Mouse (Mus musculus) MEL (cell line): Measurements from ENCODE around the gene Pkd1. TPM values are rescaled to one million over a fixed set of nuclear protein-coding genes. Genes with fewer than 3 reads are reported as not detected.

Experiments used
- DNase-seq: peaks from one replicate; pipeline ENCODE4 v3.0.0; 2011; ENCODE audit warnings: low read depth, low spot score
- H3K27ac ChIP-seq: 2 replicates; pipeline ENCODE4 v1.5.1; 2012; ENCODE audit warnings: low read depth, mild to moderate bottlenecking, control low read depth, low read length, moderate library complexity; ENCODE audit not compliant: control insufficient read depth
- H3K27me3 ChIP-seq, 2 experiments: fragments of 150-350 bp in 1 of 2; sonication (generic) in 1 of 2; 2 replicates each; pipeline ENCODE4 v1.6.1; 2012; ENCODE audit warnings: low read length in 2 of 2, mild to moderate bottlenecking in 2 of 2, improper control_type of control experiment in 1 of 2, moderate library complexity in 1 of 2; ENCODE audit not compliant: insufficient read depth in 2 of 2, control insufficient read depth in 1 of 2
- H3K36me3 ChIP-seq, 2 experiments: 2 replicates each; pipeline ENCODE4 v1.6.1; 2012 to 2014; ENCODE audit warnings: low read length in 2 of 2, improper control_type of control experiment in 1 of 2, inconsistent platforms in 1 of 2, mild to moderate bottlenecking in 1 of 2; ENCODE audit not compliant: insufficient read depth in 2 of 2, control insufficient read depth in 1 of 2
- H3K4me1 ChIP-seq, 2 experiments: fragments of 150-350 bp in 1 of 2; sonication (generic) in 1 of 2; 2 replicates each; pipeline ENCODE4 v1.6.1; 2012; ENCODE audit warnings: low read length in 2 of 2, improper control_type of control experiment in 1 of 2, mild to moderate bottlenecking in 1 of 2; ENCODE audit not compliant: insufficient read depth in 2 of 2, control insufficient read depth in 1 of 2
- H3K4me3 ChIP-seq, 2 experiments: fragments of 150-350 bp in 1 of 2; sonication (generic) in 1 of 2; 2 replicates each; pipeline ENCODE4 v1.5.1; 2012; ENCODE audit warnings: low read depth in 2 of 2, low read length in 2 of 2, mild to moderate bottlenecking in 2 of 2, moderate library complexity in 2 of 2, control low read depth in 1 of 2, improper control_type of control experiment in 1 of 2; ENCODE audit not compliant: control insufficient read depth in 1 of 2, insufficient read depth in 1 of 2
- H3K79me2 ChIP-seq: 2 replicates; pipeline ENCODE4 v1.6.1; 2012; ENCODE audit warnings: mild to moderate bottlenecking, low read length, moderate library complexity; ENCODE audit not compliant: control insufficient read depth, poor library complexity, insufficient read depth
- H3K9ac ChIP-seq: 2 replicates; pipeline ENCODE4 v1.6.1; 2012; ENCODE audit warnings: low read depth, mild to moderate bottlenecking, control low read depth, low read length, moderate library complexity; ENCODE audit not compliant: control insufficient read depth, poor library complexity, severe bottlenecking
- H3K9me3 ChIP-seq: fragments of 150-350 bp; sonication (generic); replicated peaks from 2 replicates; pipeline ENCODE4 v1.6.1; 2012; ENCODE audit warnings: mild to moderate bottlenecking, low read length, improper control_type of control experiment, moderate library complexity; ENCODE audit not compliant: insufficient read depth
- BHLHE40 ChIP-seq: IDR thresholded peaks from 2 replicates; pipeline ENCODE4 v1.6.1; 2012; ENCODE audit warnings: low read depth, mild to moderate bottlenecking, inconsistent platforms, low read length, improper control_type of control experiment, borderline replicate concordance
- CHD1 ChIP-seq: IDR thresholded peaks from 2 replicates; pipeline ENCODE4 v1.6.1; 2012; ENCODE audit warnings: low read depth, mild to moderate bottlenecking, inconsistent platforms, low read length, improper control_type of control experiment
- CHD2 ChIP-seq: IDR thresholded peaks from 2 replicates; pipeline ENCODE4 v1.6.1; 2011; ENCODE audit warnings: low read length, improper control_type of control experiment
- CTCF ChIP-seq, 3 experiments: IDR thresholded peaks in 2 of 3; conservative IDR thresholded peaks in 1 of 3; 2 replicates each; pipeline ENCODE4 v1.5.1; 2011 to 2012; ENCODE audit warnings: low read length in 3 of 3, low read depth in 2 of 3, mild to moderate bottlenecking in 2 of 3, improper control_type of control experiment in 1 of 3, inconsistent platforms in 1 of 3, mixed read lengths in 1 of 3, moderate library complexity in 1 of 3; ENCODE audit not compliant: control insufficient read depth in 1 of 3, insufficient read depth in 1 of 3, poor library complexity in 1 of 3, severe bottlenecking in 1 of 3
- E2F4 ChIP-seq: IDR thresholded peaks from 2 replicates; pipeline ENCODE4 v1.6.1; 2011; ENCODE audit warnings: low read depth, low read length, improper control_type of control experiment, borderline replicate concordance
- ELF1 ChIP-seq: IDR thresholded peaks from 2 replicates; pipeline ENCODE4 v1.6.1; 2014; ENCODE audit warnings: low read depth, mild to moderate bottlenecking, inconsistent platforms, low read length, improper control_type of control experiment, moderate library complexity
- GABPA ChIP-seq: IDR thresholded peaks from 2 replicates; pipeline ENCODE4 v1.6.1; 2012; ENCODE audit warnings: low read depth, mild to moderate bottlenecking, inconsistent platforms, low read length, improper control_type of control experiment, moderate library complexity
- HCFC1 ChIP-seq: IDR thresholded peaks from 2 replicates; pipeline ENCODE4 v1.6.1; 2012; ENCODE audit warnings: low read depth, mild to moderate bottlenecking, inconsistent platforms, low read length, improper control_type of control experiment, moderate library complexity
- JUND ChIP-seq: IDR thresholded peaks from 2 replicates; pipeline ENCODE4 v1.6.1; 2011; ENCODE audit warnings: low read depth, mild to moderate bottlenecking, improper control_type of control experiment, low read length
- MAFK ChIP-seq: IDR thresholded peaks from 2 replicates; pipeline ENCODE4 v1.6.1; 2011; ENCODE audit warnings: low read depth, mild to moderate bottlenecking, low read length, improper control_type of control experiment, borderline replicate concordance
- MAZ ChIP-seq: IDR thresholded peaks from 2 replicates; pipeline ENCODE4 v1.6.1; 2012; ENCODE audit warnings: low read depth, mild to moderate bottlenecking, inconsistent platforms, low read length, improper control_type of control experiment
- MEF2A ChIP-seq: IDR thresholded peaks from 2 replicates; pipeline ENCODE4 v1.6.1; 2014; ENCODE audit warnings: low read depth, mild to moderate bottlenecking, inconsistent platforms, low read length, improper control_type of control experiment; ENCODE audit not compliant: poor library complexity, insufficient replicate concordance, severe bottlenecking; ENCODE audit errors: extremely low read depth
- MXI1 ChIP-seq: IDR thresholded peaks from 2 replicates; pipeline ENCODE4 v1.6.1; 2011; ENCODE audit warnings: mild to moderate bottlenecking, low read depth, low read length, improper control_type of control experiment
- POLR2A ChIP-seq, 2 experiments: IDR thresholded peaks; 2 replicates each; pipeline ENCODE4 v1.6.1; 2011 to 2012; ENCODE audit warnings: low read length in 2 of 2, mild to moderate bottlenecking in 2 of 2, control low read depth in 1 of 2, improper control_type of control experiment in 1 of 2, low read depth in 1 of 2, moderate library complexity in 1 of 2; ENCODE audit not compliant: control insufficient read depth in 1 of 2, insufficient read depth in 1 of 2, poor library complexity in 1 of 2
- POLR2AphosphoS2 ChIP-seq: IDR thresholded peaks from 2 replicates; pipeline ENCODE4 v1.6.1; 2011; ENCODE audit warnings: low read length, improper control_type of control experiment
- POLR2AphosphoS5 ChIP-seq: IDR thresholded peaks from 2 replicates; pipeline ENCODE4 v1.6.1; 2012; ENCODE audit warnings: low read depth, borderline replicate concordance, mild to moderate bottlenecking, inconsistent platforms, low read length, moderate library complexity, mixed read lengths
- RAD21 ChIP-seq: IDR thresholded peaks from 2 replicates; pipeline ENCODE4 v1.6.1; 2011; ENCODE audit warnings: mild to moderate bottlenecking, low read depth, low read length, improper control_type of control experiment
- SIN3A ChIP-seq: IDR thresholded peaks from 2 replicates; pipeline ENCODE4 v1.6.1; 2012; ENCODE audit warnings: low read length, improper control_type of control experiment, inconsistent platforms
- SMC3 ChIP-seq: IDR thresholded peaks from 2 replicates; pipeline ENCODE4 v1.6.1; 2011; ENCODE audit warnings: low read depth, low read length, improper control_type of control experiment
- TAL1 ChIP-seq: IDR thresholded peaks from 2 replicates; pipeline ENCODE4 v1.6.1; 2012; ENCODE audit warnings: mild to moderate bottlenecking, inconsistent platforms, low read length, moderate library complexity, mixed read lengths
- UBTF ChIP-seq: IDR thresholded peaks from 2 replicates; pipeline ENCODE4 v1.6.1; 2012; ENCODE audit warnings: low read depth, mild to moderate bottlenecking, inconsistent platforms, low read length, improper control_type of control experiment, moderate library complexity, borderline replicate concordance; ENCODE audit not compliant: insufficient read depth
- USF1 ChIP-seq: IDR thresholded peaks from 2 replicates; pipeline ENCODE4 v1.6.1; 2014; ENCODE audit warnings: low read depth, mild to moderate bottlenecking, inconsistent platforms, low read length, improper control_type of control experiment, moderate library complexity
- ZMIZ1 ChIP-seq: IDR thresholded peaks from 2 replicates; pipeline ENCODE4 v1.6.1; 2012; ENCODE audit warnings: low read depth, mild to moderate bottlenecking, inconsistent platforms, low read length, improper control_type of control experiment, moderate library complexity
- ZNF384 ChIP-seq: IDR thresholded peaks from 2 replicates; pipeline ENCODE4 v1.6.1; 2012; ENCODE audit warnings: low read depth, mild to moderate bottlenecking, inconsistent platforms, low read length, improper control_type of control experiment
- polyA plus RNA-seq, 2 experiments: library from polyadenylated mRNA; stranded (reverse) in 1 of 2; unstranded in 1 of 2; fragments of >175 nt in 1 of 2; fragments of >200 nt in 1 of 2; gene quantifications; 2 replicates each; pipeline versions ENCODE4 v1.2.1 to v1.2.4; 2012; ENCODE audit warnings: low replicate concordance in 2 of 2, low read depth in 1 of 2; ENCODE audit not compliant: insufficient read length in 2 of 2, insufficient read depth in 1 of 2, missing spikeins in 1 of 2
- total RNA-seq: library from RNA; depleted of rRNA; stranded (reverse); fragments of 300-350 nt; gene quantifications from 2 replicates; pipeline ENCODE4 v1.2.3, GENCODE M21; 2012

Gene Pkd1
- total and polyA plus RNA-seq, 3 experiments: 10.6 to 10.7 TPM; not detected in 1

DNA sequence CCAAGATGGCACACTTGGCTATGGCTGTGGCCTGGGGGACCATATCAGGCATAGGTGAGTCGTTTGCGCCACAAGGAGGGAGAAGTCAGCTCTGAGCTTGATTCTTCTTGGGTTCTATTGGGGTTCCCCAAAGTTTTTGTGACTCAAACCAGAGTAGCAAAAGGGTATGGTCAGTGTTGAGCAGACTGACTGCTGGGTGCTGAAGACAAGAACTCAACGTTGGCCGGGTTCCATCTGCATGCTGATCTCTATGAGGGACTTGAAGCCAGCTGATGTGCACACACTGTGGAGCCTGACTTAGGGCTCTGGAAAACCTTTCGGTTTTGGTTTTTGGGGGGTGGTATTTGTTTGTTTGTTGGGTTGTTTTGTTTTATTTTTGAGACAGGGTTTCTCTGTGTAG lies 86.1 kb downstream of the Pkd1 start:
- H3K9me3 ChIP-seq: no peaks in the 10 kb centered on the region
- no peak overlapping the region for H3K27ac ChIP-seq
- TF ChIP-seq ZNF384 (no peak), ZMIZ1 (no peak), HCFC1 (no peak), TAL1 (no peak), BHLHE40 (no peak), POLR2AphosphoS2 (no peak), MEF2A (no peak), GABPA (no peak), CTCF (IDR thresholded peaks at IDR 0.05 in 2 of 3, conservative IDR thresholded peaks at IDR 0.05 in 1 of 3; ENCODE audit: control insufficient read depth in 1 of 3, insufficient read depth in 1 of 3, low read depth in 2 of 3, low read length in 3 of 3, poor library complexity in 1 of 3, severe bottlenecking in 1 of 3) (no peak), CHD2 (no peak), UBTF (no peak), POLR2AphosphoS5 (no peak), RAD21 (no peak), E2F4 (no peak), ELF1 (no peak)
- no peak overlapping the region for H3K4me3 ChIP-seq
- H3K9ac ChIP-seq: no peak overlapping the region
- no peak for DNase-seq
- no peaks in the 10 kb centered on the region for H3K27me3 ChIP-seq
- peaks cover 9 to 11% of the 10 kb centered on the region in 2 experiments for H3K4me1 ChIP-seq
- H3K36me3 ChIP-seq: peaks cover 0 to 5% of the 10 kb centered on the region in 2 experiments; a peak in 2 of 4 replicates
- H3K79me2 ChIP-seq: peaks cover 8% of the 10 kb centered on the region

- Histone ChIP-seq H3K9me3 (no peaks in the 10 kb centered on the region), H3K36me3 (peaks cover 0 to 5% of the 10 kb centered on the region in 2 experiments; a peak in 2 of 4 replicates), H3K27me3 (no peaks in the 10 kb centered on the region), H3K79me2 (peaks cover 3% of the 10 kb centered on the region; the same call in 1 of the 2 replicates), H3K4me3 (no peak overlapping the region), H3K4me1 (peaks cover 9 to 11% of the 10 kb centered on the region in 2 experiments), H3K9ac (no peak overlapping the region), H3K27ac (no peak overlapping the region)
- DNase-seq: no peak
- no peak for TF ChIP-seq CHD1
- no peak for TF ChIP-seq MAFK
- no peak for TF ChIP-seq POLR2A (IDR thresholded peaks at IDR 0.05; ENCODE audit: control insufficient read depth in 1 of 2, insufficient read depth in 1 of 2, low read depth in 1 of 2, low read length in 2 of 2, poor library complexity in 1 of 2)
- no peak for TF ChIP-seq RAD21
- TF ChIP-seq MAZ: no peak
- TF ChIP-seq JUND: no peak
- no peak for TF ChIP-seq MEF2A
- TF ChIP-seq ZNF384: no peak
- no peak for TF ChIP-seq USF1
- no peak for TF ChIP-seq UBTF
- no peak for TF ChIP-seq POLR2AphosphoS2
- TF ChIP-seq CHD2: no peak
- TF ChIP-seq MXI1: no peak
- no peak for TF ChIP-seq SMC3
- TF ChIP-seq SIN3A: no peak
Measured at GRCm38 (mm10) chr17:24636781-24637481, 87.3 kb downstream of the Pkd1 start.
